In the genomic region with DNA sequence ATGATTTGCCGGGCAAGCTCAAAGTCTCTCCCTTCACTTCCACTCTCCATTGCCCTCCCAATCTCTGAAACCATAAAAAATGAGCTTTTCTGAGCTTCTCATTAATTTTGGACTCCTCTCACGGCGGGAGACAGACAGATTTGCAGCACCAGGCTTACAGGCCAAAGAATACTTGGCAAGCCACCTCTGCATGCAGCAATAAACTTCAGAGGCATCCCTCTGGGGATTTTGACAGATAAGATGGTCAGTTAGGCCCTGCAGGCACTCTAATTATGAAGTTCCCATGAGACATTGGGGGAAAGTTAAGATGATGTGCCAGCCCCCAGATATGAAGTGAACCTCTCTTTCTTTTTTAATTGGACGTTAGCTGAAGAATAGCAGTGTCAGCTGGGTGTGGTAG, we compare ENCODE assay signal across 15 mouse cellular contexts.
DNase-seq lines count a peak whose midpoint lies in the region; ATAC-seq and TF ChIP-seq lines count a peak whose summit lies in the region.
"Had no signal": no experiment of that assay in that cellular context is flagged by ENCODE, and none has a peak within 500 bp of the region (broad histone marks: within the 10 kb centered on the region; RNA-seq: fewer than 3 reads in every experiment).

No protein-coding gene starts in this region.

- peaks cover 18% of the 10 kb centered on the region for H3K4me1 ChIP-seq in kidney, embryonic 15.5 days
- H3K4me1 ChIP-seq in midbrain, embryonic 13.5 days (replicated peaks), result 0 out of 2 replicates have a peak, but pooled peaks cover 13% of the 10 kb centered on the region
- H3K4me1 ChIP-seq: heart, embryonic 15.5 days; liver, embryonic 15.5 days; megakaryocyte, embryonic 14.5 days had no signal

- 38% methylated on average over 4 of the region's 4 CpGs for WGBS in kidney, embryonic 15.5 days
- WGBS in midbrain, embryonic 13.5 days, result 54% methylated on average over 4 of the region's 4 CpGs

- no peak overlapping the region for H3K9ac ChIP-seq in kidney, embryonic 15.5 days
- no peak overlapping the region for H3K9ac ChIP-seq in midbrain, embryonic 13.5 days (replicated peaks)
- H3K9ac ChIP-seq: heart, embryonic 15.5 days; liver, embryonic 15.5 days had no signal

- ATAC-seq in kidney, embryonic 15.5 days (replicated peaks; ENCODE audit: low FRiP score), result no peak
- no peak for ATAC-seq in midbrain, embryonic 13.5 days
- ATAC-seq in megakaryocyte, adult 5-6 weeks (ENCODE audit: poor library complexity, severe bottlenecking), result no peak
- ATAC-seq: intestine, postnatal 0 days had no signal

- TF ChIP-seq POLR2A in brain, embryonic 14.5 days (IDR thresholded peaks at IDR 0.05; ENCODE audit: borderline replicate concordance, extremely low read depth, insufficient read depth, insufficient read length, poor library complexity, severe bottlenecking), result no peak

- H3K36me3 ChIP-seq in kidney, embryonic 15.5 days, result no peaks in the 10 kb centered on the region
- no peaks in the 10 kb centered on the region for H3K36me3 ChIP-seq in midbrain, embryonic 13.5 days
- H3K36me3 ChIP-seq: G1E; heart, embryonic 15.5 days; liver, embryonic 15.5 days had no signal

- peak overlapping the region; percentile 20 for H3K27ac ChIP-seq in kidney, embryonic 15.5 days
- H3K27ac ChIP-seq in midbrain, embryonic 13.5 days, result peak overlapping the region; percentile 27; the same call in 1 of the 2 replicates
- H3K27ac ChIP-seq: heart, embryonic 15.5 days; liver, embryonic 15.5 days had no signal

- H3K4me2 ChIP-seq in kidney, embryonic 15.5 days, result no peak overlapping the region
- no peak overlapping the region for H3K4me2 ChIP-seq in midbrain, embryonic 13.5 days (replicated peaks)
- H3K4me2 ChIP-seq: heart, embryonic 15.5 days; liver, embryonic 15.5 days had no signal

- DNase-seq in cerebellum, adult 18-20 months, result peak; percentile 36 to 49
- no peak for DNase-seq in cerebellum, adult 11 months
- DNase-seq in kidney, adult 8-10 months, result no peak
- peak; percentile 77 for DNase-seq in brain, embryonic 14.5 days (ENCODE audit: low read depth)
- no peak for DNase-seq in natural killer cell, adult 2 months (ENCODE audit: low spot score in 2 of 2)
- DNase-seq: adrenal gland, adult 8-10 months; right cerebral cortex, postnatal 4 days had no signal

- no peak for TF ChIP-seq CTCF in brain, embryonic 14.5 days (IDR thresholded peaks at IDR 0.05; ENCODE audit: borderline replicate concordance, extremely low read depth, insufficient read depth, insufficient read length)

- H3K27me3 ChIP-seq in kidney, embryonic 15.5 days, result no peaks in the 10 kb centered on the region
- no peaks in the 10 kb centered on the region for H3K27me3 ChIP-seq in midbrain, embryonic 13.5 days
- H3K27me3 ChIP-seq: heart, embryonic 15.5 days; liver, embryonic 15.5 days; megakaryocyte, embryonic 14.5 days had no signal

- no peaks in the 10 kb centered on the region for H3K9me3 ChIP-seq in kidney, embryonic 15.5 days (replicated peaks)
- H3K9me3 ChIP-seq in midbrain, embryonic 13.5 days, result no peaks in the 10 kb centered on the region
- H3K9me3 ChIP-seq: G1E; heart, embryonic 15.5 days; liver, embryonic 15.5 days had no signal

- H3K4me3 ChIP-seq in kidney, embryonic 15.5 days (replicated peaks), result no peak overlapping the region
- H3K4me3 ChIP-seq in midbrain, embryonic 13.5 days (replicated peaks), result no peak overlapping the region
- H3K4me3 ChIP-seq: heart, embryonic 15.5 days; liver, embryonic 15.5 days; megakaryocyte, embryonic 14.5 days had no signal

Comparison
In these comparisons a context has a peak if more than half of its experiments do, and no peak if none do; other contexts are left out.
1. DNase-seq: peak in cerebellum, adult 18-20 months (2 of 2) and brain, embryonic 14.5 days (single experiment); none in cerebellum, adult 11 months (single experiment), kidney, adult 8-10 months (0 of 2) and natural killer cell, adult 2 months (0 of 2).